ENCODE assay signal across 16 mouse cellular contexts in genomic region chr6:53917026-53917558, GRCm38 (mm10).
"Had no signal": no experiment of that assay in that cellular context is flagged by ENCODE, and none has a peak within 500 bp of the region (broad histone marks: within the 10 kb centered on the region; RNA-seq: fewer than 3 reads in every experiment).

No protein-coding gene starts in this region.

- H3K4me1 ChIP-seq: liver, embryonic 13.5 days; liver, embryonic 15.5 days; megakaryocyte, embryonic 14.5 days; midbrain, embryonic 12.5 days; midbrain, embryonic 15.5 days; neural tube, embryonic 12.5 days; stomach, embryonic 15.5 days had no signal

- H3K27ac ChIP-seq: liver, embryonic 13.5 days; liver, embryonic 15.5 days; macrophage; midbrain, embryonic 12.5 days; midbrain, embryonic 15.5 days; neural tube, embryonic 12.5 days; stomach, embryonic 15.5 days; stomach, postnatal 0 days had no signal

- H3K9me3 ChIP-seq: liver, embryonic 13.5 days; liver, embryonic 15.5 days; megakaryocyte, embryonic 14.5 days; midbrain, embryonic 12.5 days; midbrain, embryonic 15.5 days; neural tube, embryonic 12.5 days; stomach, embryonic 15.5 days had no signal

- H3K4me2 ChIP-seq: liver, embryonic 11.5 days; liver, embryonic 13.5 days; liver, embryonic 15.5 days; lung, embryonic 14.5 days; midbrain, embryonic 12.5 days; midbrain, embryonic 15.5 days; neural tube, embryonic 12.5 days; stomach, embryonic 15.5 days had no signal

- DNase-seq: liver, embryonic 13.5 days; liver, postnatal 0 days; lung, embryonic 14.5 days; right cerebral cortex, postnatal 14 days; thymus, adult 2 months; thymus, postnatal 25 days; thymus, postnatal 4 days had no signal

- H3K36me3 ChIP-seq: liver, embryonic 13.5 days; liver, embryonic 15.5 days; midbrain, embryonic 12.5 days; midbrain, embryonic 15.5 days; neural tube, embryonic 12.5 days; stomach, embryonic 15.5 days had no signal

- ATAC-seq: liver, postnatal 0 days; midbrain, embryonic 15.5 days had no signal

- H3K4me3 ChIP-seq: liver, embryonic 13.5 days; liver, embryonic 15.5 days; megakaryocyte, embryonic 14.5 days; midbrain, embryonic 12.5 days; midbrain, embryonic 15.5 days; neural tube, embryonic 12.5 days; stomach, embryonic 15.5 days had no signal

- H3K27me3 ChIP-seq: liver, embryonic 13.5 days; liver, embryonic 15.5 days; midbrain, embryonic 15.5 days; neural tube, embryonic 12.5 days; stomach, embryonic 15.5 days had no signal

- H3K9ac ChIP-seq: liver, embryonic 13.5 days; liver, embryonic 15.5 days; liver, postnatal 0 days; lung, embryonic 14.5 days; midbrain, embryonic 12.5 days; midbrain, embryonic 15.5 days; neural tube, embryonic 12.5 days; stomach, embryonic 15.5 days had no signal
